Mouse (Mus musculus): ENCODE data around the gene Rbpj. TPM values are rescaled to one million over a fixed set of nuclear protein-coding genes. Genes with fewer than 3 reads are reported as not detected.

Rbpj gene
- polyA plus RNA-seq, 1 experiment: 5.2 TPM

DNA sequence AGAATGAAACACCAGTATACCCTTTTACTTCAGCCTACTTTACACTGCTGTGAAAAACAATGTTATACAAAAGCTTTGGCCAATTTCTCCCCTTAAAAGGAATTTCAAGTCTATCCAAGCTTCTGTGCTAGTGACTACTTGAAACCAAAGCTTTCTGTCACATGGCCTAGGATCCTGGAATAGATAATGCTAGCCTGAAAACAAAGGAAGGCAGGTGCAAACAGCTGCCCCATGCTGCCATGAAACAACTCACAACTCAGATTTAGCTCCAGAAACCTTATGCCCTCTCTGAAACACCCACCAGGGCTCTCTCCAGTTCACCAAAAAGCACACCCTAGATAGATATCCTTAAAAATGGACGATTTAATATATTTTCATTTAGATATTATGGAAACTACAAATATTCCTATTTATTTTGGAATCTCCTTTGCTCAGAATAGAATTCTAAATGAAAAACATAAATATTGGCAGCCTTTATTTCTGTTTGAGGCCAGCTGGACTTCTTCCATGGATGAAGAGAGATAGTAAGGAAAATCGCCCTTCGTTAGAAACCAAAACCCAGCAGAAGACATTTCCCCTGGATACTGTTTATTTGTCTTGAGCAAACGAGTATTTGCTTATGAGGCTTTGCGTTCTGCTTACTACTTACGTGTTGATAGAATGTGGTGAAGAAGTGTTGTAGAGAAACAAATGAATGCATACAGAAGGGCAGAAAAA lies 91.8 kb downstream of the Rbpj start:
- Histone ChIP-seq H3K27ac (ENCODE audit: insufficient read depth, low read depth, low read length) (no peak overlapping the region), H3K4me3 (ENCODE audit: low read depth, low read length) (no peak overlapping the region)
- WGBS: 73% methylated on average over 6 of the region's 6 CpGs

DNA sequence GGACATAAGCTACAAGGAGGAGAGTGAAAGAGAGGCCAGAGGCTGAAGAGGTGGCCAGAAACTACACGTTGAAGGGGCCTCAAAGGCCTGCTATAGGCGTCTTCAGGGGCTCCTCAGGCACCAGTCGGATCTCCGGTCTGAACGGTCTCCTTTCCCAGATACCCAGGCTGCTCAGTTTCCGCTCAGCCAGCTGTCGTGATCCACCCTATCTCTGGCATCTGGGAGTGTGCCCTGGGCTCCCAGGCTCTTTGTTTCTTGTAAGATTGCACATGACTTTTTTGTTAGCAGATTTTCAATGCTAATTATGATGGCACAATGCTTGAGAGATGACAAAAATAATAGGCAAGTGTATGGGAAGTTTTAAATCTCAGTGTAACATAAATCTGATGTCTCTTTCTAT lies 95.2 kb downstream of the Rbpj start:
- WGBS: 74% methylated on average over 7 of the region's 7 CpGs
- no peaks in the 10 kb centered on the region for H3K27me3 ChIP-seq (ENCODE audit: control insufficient read depth, insufficient read depth, low read length)

More for the DNA sequence above, 91.8 kb downstream of the Rbpj start:
- Histone ChIP-seq H3K36me3 (ENCODE audit: control insufficient read depth, insufficient read depth, low read length) (no peaks in the 10 kb centered on the region), H3K27me3 (ENCODE audit: control insufficient read depth, insufficient read depth, low read length) (no peaks in the 10 kb centered on the region), H3K4me1 (ENCODE audit: control insufficient read depth, insufficient read depth, insufficient read length, low read length) (no peaks in the 10 kb centered on the region)
- no peak for TF ChIP-seq CTCF (IDR thresholded peaks at IDR 0.05; ENCODE audit: extremely low read depth, insufficient read length, insufficient replicate concordance, low read depth, low read length)
- no peak for TF ChIP-seq POLR2A (IDR thresholded peaks at IDR 0.05; ENCODE audit: low read depth, low read length)

DNA sequence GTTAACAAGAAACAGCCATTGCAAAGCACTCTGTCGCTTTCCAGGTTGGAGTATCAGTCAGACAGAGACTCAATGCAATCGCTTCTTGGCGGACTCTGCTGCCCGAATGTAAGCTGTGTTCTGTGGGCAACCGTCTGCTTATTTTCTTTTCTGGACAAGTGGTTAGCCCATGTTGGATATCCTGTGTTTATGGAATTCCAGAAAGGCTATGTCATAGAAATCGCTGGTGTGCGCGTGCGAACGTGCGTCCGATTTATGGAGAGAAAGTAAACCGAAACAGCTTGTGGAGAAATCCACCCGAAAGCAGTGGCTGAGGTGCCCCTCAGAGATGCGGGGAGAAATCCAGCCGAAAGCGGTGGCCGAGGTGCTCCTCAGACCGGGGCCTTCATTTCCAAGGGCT lies 98.4 kb downstream of the Rbpj start:
- Histone ChIP-seq H3K4me1 (ENCODE audit: control insufficient read depth, insufficient read depth, insufficient read length, low read length) (no peaks in the 10 kb centered on the region), H3K36me3 (ENCODE audit: control insufficient read depth, insufficient read depth, low read length) (no peaks in the 10 kb centered on the region), H3K27me3 (ENCODE audit: control insufficient read depth, insufficient read depth, low read length) (no peaks in the 10 kb centered on the region), H3K4me3 (ENCODE audit: low read depth, low read length) (peak overlapping the region; percentile 34; the same call in 1 of the 2 replicates), H3K27ac (ENCODE audit: insufficient read depth, low read depth, low read length) (no peak overlapping the region)
- TF ChIP-seq CTCF (IDR thresholded peaks at IDR 0.05; ENCODE audit: extremely low read depth, insufficient read length, insufficient replicate concordance, low read depth, low read length): no peak
- no peak for TF ChIP-seq POLR2A (IDR thresholded peaks at IDR 0.05; ENCODE audit: low read depth, low read length)
- 80% methylated on average over 19 of the region's 19 CpGs for WGBS

More for the DNA sequence above, 95.2 kb downstream of the Rbpj start:
- H3K36me3 ChIP-seq (ENCODE audit: control insufficient read depth, insufficient read depth, low read length): no peaks in the 10 kb centered on the region
- no peak overlapping the region for H3K4me3 ChIP-seq (ENCODE audit: low read depth, low read length)
- H3K27ac ChIP-seq (ENCODE audit: insufficient read depth, low read depth, low read length): no peak overlapping the region
- H3K4me1 ChIP-seq (ENCODE audit: control insufficient read depth, insufficient read depth, insufficient read length, low read length): no peaks in the 10 kb centered on the region
- TF ChIP-seq POLR2A (IDR thresholded peaks at IDR 0.05; ENCODE audit: low read depth, low read length) (no peak), CTCF (IDR thresholded peaks at IDR 0.05; ENCODE audit: extremely low read depth, insufficient read length, insufficient replicate concordance, low read depth, low read length) (no peak)

DNA sequence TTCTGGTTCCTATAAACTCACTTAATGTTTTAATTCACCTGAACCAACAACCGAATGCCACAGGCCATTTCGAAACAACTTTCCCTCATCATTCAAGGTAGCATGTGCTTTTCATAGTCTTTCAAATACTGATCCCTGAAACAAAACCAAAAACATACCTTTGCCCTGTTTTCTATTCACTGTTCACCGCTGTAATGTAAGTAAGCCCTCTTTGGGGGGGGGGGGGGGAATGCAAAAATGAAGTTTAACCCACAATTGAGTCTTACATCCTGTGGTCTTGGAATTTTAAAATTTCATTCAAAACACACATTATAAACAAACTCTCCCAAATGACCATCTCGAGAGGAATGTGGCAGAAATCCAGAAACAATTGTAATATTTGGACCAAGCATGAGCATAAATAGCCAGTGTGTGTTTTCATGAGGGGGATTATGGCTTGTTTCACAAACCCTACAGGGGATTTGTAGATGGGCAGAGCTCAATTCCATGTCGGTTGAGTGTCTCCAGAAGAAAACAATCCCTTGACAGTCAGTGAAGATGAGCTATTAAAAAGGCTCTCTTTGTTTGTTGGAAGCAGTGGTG lies 99.4 kb downstream of the Rbpj start:
- H3K4me1 ChIP-seq (ENCODE audit: control insufficient read depth, insufficient read depth, insufficient read length, low read length): no peaks in the 10 kb centered on the region

DNA sequence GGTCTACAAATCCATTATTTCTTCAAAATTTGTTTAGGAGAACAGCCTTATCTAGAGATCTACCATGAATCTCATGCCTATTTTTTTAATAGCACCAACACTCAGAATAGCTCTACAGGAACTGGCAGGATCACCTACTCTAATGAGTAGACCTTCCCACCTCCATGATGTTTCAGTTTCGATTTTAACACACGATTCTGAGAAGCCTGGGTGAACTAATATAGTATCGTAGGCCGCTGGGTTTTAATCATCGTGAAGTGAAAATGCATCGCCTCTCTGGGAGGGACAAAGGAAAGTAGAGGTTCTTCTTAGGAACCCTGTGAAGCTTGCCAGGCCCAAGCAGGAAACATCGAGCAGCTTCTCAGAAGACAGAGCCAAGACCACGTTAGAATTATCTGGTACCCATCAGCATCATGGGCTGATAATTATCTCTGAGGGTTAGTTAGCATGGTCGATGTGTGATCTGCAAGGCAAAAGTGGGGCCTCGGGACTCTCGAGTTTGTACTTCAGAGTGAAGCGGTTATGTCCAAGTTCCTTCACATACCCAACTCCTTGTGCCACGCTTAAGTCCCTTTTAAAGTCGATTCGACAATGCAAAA lies 100.6 kb downstream of the Rbpj start:
- no peaks in the 10 kb centered on the region for H3K27me3 ChIP-seq (ENCODE audit: control insufficient read depth, insufficient read depth, low read length)
- no peak for TF ChIP-seq CTCF (IDR thresholded peaks at IDR 0.05; ENCODE audit: extremely low read depth, insufficient read length, insufficient replicate concordance, low read depth, low read length)
- no peak for TF ChIP-seq POLR2A (IDR thresholded peaks at IDR 0.05; ENCODE audit: low read depth, low read length)
- no peaks in the 10 kb centered on the region for H3K4me1 ChIP-seq (ENCODE audit: control insufficient read depth, insufficient read depth, insufficient read length, low read length)
- H3K36me3 ChIP-seq (ENCODE audit: control insufficient read depth, insufficient read depth, low read length): no peaks in the 10 kb centered on the region
- H3K4me3 ChIP-seq (ENCODE audit: low read depth, low read length): no peak overlapping the region; the same call in 1 of the 2 replicates
- WGBS: 72% methylated on average over 15 of the region's 15 CpGs
- peak overlapping the region; percentile 49 for H3K27ac ChIP-seq (ENCODE audit: insufficient read depth, low read depth, low read length)

More for the DNA sequence above, 99.4 kb downstream of the Rbpj start:
- 73% methylated on average over 5 of the region's 5 CpGs for whole genome bisulfite sequencing
- TF ChIP-seq POLR2A (IDR thresholded peaks at IDR 0.05; ENCODE audit: low read depth, low read length) (no peak), CTCF (IDR thresholded peaks at IDR 0.05; ENCODE audit: extremely low read depth, insufficient read length, insufficient replicate concordance, low read depth, low read length) (no peak)
- Histone ChIP-seq H3K27ac (ENCODE audit: insufficient read depth, low read depth, low read length) (no peak overlapping the region), H3K4me3 (ENCODE audit: low read depth, low read length) (no peak overlapping the region), H3K27me3 (ENCODE audit: control insufficient read depth, insufficient read depth, low read length) (no peaks in the 10 kb centered on the region), H3K36me3 (ENCODE audit: control insufficient read depth, insufficient read depth, low read length) (no peaks in the 10 kb centered on the region)

DNA sequence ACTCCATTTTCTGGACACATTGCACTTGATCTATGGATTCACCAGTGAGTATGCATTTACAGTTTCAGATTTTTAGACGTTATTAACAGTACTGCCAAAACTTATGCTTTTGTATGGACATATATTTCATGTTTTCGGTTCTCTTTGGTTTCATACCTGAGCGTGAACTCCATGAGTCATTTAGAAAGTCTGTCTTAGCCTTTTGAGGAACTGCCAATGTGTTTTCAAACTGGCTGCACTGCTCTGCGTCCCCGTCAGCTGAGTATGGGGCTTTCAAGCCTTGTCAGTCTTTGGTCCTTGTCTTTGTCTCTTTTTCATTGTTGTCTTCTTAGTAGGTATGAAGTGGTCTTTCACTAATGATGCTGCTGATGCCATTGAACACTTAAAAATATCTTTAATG lies 106.5 kb downstream of the Rbpj start:
- TF ChIP-seq CTCF (IDR thresholded peaks at IDR 0.05; ENCODE audit: extremely low read depth, insufficient read length, insufficient replicate concordance, low read depth, low read length) (no peak), POLR2A (IDR thresholded peaks at IDR 0.05; ENCODE audit: low read depth, low read length) (no peak)

DNA sequence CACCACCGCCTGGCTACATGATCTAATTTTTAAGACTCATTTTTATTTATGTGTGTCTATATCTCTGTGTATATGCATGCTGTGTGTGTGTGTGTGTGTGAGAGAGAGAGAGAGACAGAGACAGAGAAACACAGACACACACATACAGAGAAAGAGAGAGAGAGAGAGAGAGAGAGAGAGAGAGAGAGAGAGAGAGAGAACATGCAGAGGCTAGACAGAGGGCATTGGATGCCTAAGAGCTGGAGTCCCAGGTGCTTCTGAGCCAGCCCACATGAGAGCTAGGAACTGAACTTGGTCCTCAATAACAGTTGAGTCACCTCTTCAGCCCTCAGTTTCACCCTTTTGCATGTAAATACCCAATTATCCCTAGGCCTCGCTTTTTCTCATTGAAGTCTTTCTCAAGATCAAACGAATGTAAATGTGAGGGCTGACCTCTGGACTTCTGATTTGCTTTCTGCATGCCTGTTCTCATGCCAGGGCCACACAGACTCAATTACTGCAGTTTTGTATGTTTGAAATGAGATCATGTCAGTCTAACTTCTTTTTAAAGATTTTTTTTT lies 109.0 kb downstream of the Rbpj start:
- no peak overlapping the region for H3K27ac ChIP-seq (ENCODE audit: insufficient read depth, low read depth, low read length)
- 44% methylated on average over 3 of the region's 3 CpGs for WGBS
- H3K27me3 ChIP-seq (ENCODE audit: control insufficient read depth, insufficient read depth, low read length): no peaks in the 10 kb centered on the region
- H3K4me3 ChIP-seq (ENCODE audit: low read depth, low read length): no peak overlapping the region
- no peak for TF ChIP-seq POLR2A (IDR thresholded peaks at IDR 0.05; ENCODE audit: low read depth, low read length)
- no peak for TF ChIP-seq CTCF (IDR thresholded peaks at IDR 0.05; ENCODE audit: extremely low read depth, insufficient read length, insufficient replicate concordance, low read depth, low read length)
- no peaks in the 10 kb centered on the region for H3K4me1 ChIP-seq (ENCODE audit: control insufficient read depth, insufficient read depth, insufficient read length, low read length)
- no peaks in the 10 kb centered on the region for H3K36me3 ChIP-seq (ENCODE audit: control insufficient read depth, insufficient read depth, low read length)

More for the DNA sequence above, 106.5 kb downstream of the Rbpj start:
- Histone ChIP-seq H3K36me3 (ENCODE audit: control insufficient read depth, insufficient read depth, low read length) (no peaks in the 10 kb centered on the region), H3K4me1 (ENCODE audit: control insufficient read depth, insufficient read depth, insufficient read length, low read length) (no peaks in the 10 kb centered on the region), H3K4me3 (ENCODE audit: low read depth, low read length) (no peak overlapping the region), H3K27ac (ENCODE audit: insufficient read depth, low read depth, low read length) (no peak overlapping the region), H3K27me3 (ENCODE audit: control insufficient read depth, insufficient read depth, low read length) (no peaks in the 10 kb centered on the region)
- WGBS: 74% methylated on average over 5 of the region's 5 CpGs

All from small intestine, adult 2 months (tissue).